Comparison of ENCODE assay signal across 2 mouse cellular contexts in genomic region chr8:121848495-121848894, GRCm38 (mm10).
TF ChIP-seq lines count a peak whose summit lies in the region.

No protein-coding gene starts in this region.

TF ChIP-seq in CH12.LX, 34 proteins besides CTCF, POLR2A, EP300 and RAD21 (continued from another document):
- TF ChIP-seq NRF1 (IDR thresholded peaks at IDR 0.05; ENCODE audit: low read depth, low read length), result no peak; the same call in 1 of the 2 replicates
- 0 out of 2 replicates have a peak, but pooled peaks have one; percentile 7 for TF ChIP-seq E2F4 (IDR thresholded peaks at IDR 0.05; ENCODE audit: insufficient replicate concordance, low read depth, low read length)
- TF ChIP-seq MAZ (IDR thresholded peaks at IDR 0.05; ENCODE audit: low read depth, low read length), result no peak; the same call in none of the 2 replicates
- TF ChIP-seq USF1 (IDR thresholded peaks at IDR 0.05; ENCODE audit: low read depth, low read length), result no peak
- peak; percentile 94 for TF ChIP-seq RCOR1 (conservative IDR thresholded peaks at IDR 0.05; ENCODE audit: low read depth, low read length)
- TF ChIP-seq JUN (IDR thresholded peaks at IDR 0.05; ENCODE audit: insufficient read depth, low read depth, low read length), result peak; percentile 46; the same call in 1 of the 2 replicates
- TF ChIP-seq ZC3H11A (IDR thresholded peaks at IDR 0.05; ENCODE audit: low read depth, low read length), result no peak
- peak; percentile 98 for TF ChIP-seq ETS1 (conservative IDR thresholded peaks at IDR 0.05; ENCODE audit: low read depth, low read length)
- peak; percentile 76; the same call in 1 of the 2 replicates for TF ChIP-seq UBTF (IDR thresholded peaks at IDR 0.05; ENCODE audit: low read depth, low read length)
- peak; percentile 71; the same call in 1 of the 2 replicates for TF ChIP-seq MAX (IDR thresholded peaks at IDR 0.05; ENCODE audit: low read length)
- no peak; the same call in 1 of the 2 replicates for TF ChIP-seq POLR2AphosphoS2 (IDR thresholded peaks at IDR 0.05; ENCODE audit: low read depth, low read length)
- no peak; the same call in 1 of the 2 replicates for TF ChIP-seq TBP (conservative IDR thresholded peaks at IDR 0.05; ENCODE audit: low read depth, low read length)
- peak; percentile 34 for TF ChIP-seq SMC3 (IDR thresholded peaks at IDR 0.05; ENCODE audit: low read depth, low read length)
- peak; percentile 59 for TF ChIP-seq CHD2 (IDR thresholded peaks at IDR 0.05; ENCODE audit: low read length)
- TF ChIP-seq BHLHE40 (IDR thresholded peaks at IDR 0.05; ENCODE audit: low read depth, low read length), result peak; percentile 96
- TF ChIP-seq PAX5 (IDR thresholded peaks at IDR 0.05; ENCODE audit: low read length), result no peak
- TF ChIP-seq USF2 (conservative IDR thresholded peaks at IDR 0.05; ENCODE audit: low read depth, low read length), result no peak
- TF ChIP-seq ELF1 (IDR thresholded peaks at IDR 0.05; ENCODE audit: low read depth, low read length), result peak; percentile 75
- no peak; the same call in 1 of the 2 replicates for TF ChIP-seq CHD1 (IDR thresholded peaks at IDR 0.05; ENCODE audit: low read depth, low read length)
- peak; percentile 71 for TF ChIP-seq MXI1 (IDR thresholded peaks at IDR 0.05; ENCODE audit: low read depth, low read length)
- peak; percentile 50 for TF ChIP-seq HCFC1 (IDR thresholded peaks at IDR 0.05; ENCODE audit: low read depth, low read length)
- TF ChIP-seq MYC (IDR thresholded peaks at IDR 0.05; ENCODE audit: low read depth, low read length), result peak; percentile 77
- no peak for TF ChIP-seq GABPA (IDR thresholded peaks at IDR 0.05; ENCODE audit: insufficient replicate concordance, low read depth, low read length)
- peak; percentile 95 for TF ChIP-seq IRF4 (IDR thresholded peaks at IDR 0.05; ENCODE audit: low read depth, low read length)
- TF ChIP-seq ZKSCAN1 (IDR thresholded peaks at IDR 0.05; ENCODE audit: borderline replicate concordance, low read depth, low read length), result no peak
- peak; percentile 84; the same call in 1 of the 2 replicates for TF ChIP-seq SIN3A (IDR thresholded peaks at IDR 0.05; ENCODE audit: low read length)
- no peak; the same call in 1 of the 2 replicates for TF ChIP-seq MEF2A (IDR thresholded peaks at IDR 0.05; ENCODE audit: borderline replicate concordance, low read depth, low read length)
- 0 out of 2 replicates have a peak, but pooled peaks have one; percentile 48 for TF ChIP-seq ZMIZ1 (IDR thresholded peaks at IDR 0.05; ENCODE audit: low read depth, low read length)
- peak; percentile 98 for TF ChIP-seq TCF12 (IDR thresholded peaks at IDR 0.05; ENCODE audit: low read depth, low read length)
- TF ChIP-seq NELFE (IDR thresholded peaks at IDR 0.05; ENCODE audit: low read depth, low read length), result peak; percentile 41; the same call in 1 of the 2 replicates
- no peak for TF ChIP-seq ZNF384 (IDR thresholded peaks at IDR 0.05; ENCODE audit: low read depth, low read length)
- 0 out of 2 replicates have a peak, but pooled peaks have one; percentile 65 for TF ChIP-seq KAT2A (IDR thresholded peaks at IDR 0.05; ENCODE audit: insufficient replicate concordance, low read length)

TF ChIP-seq in myocyte, 11 proteins besides CTCF, POLR2A, EP300 and RAD21 (continued from another document):
- peak in 1 of 3 experiments; percentile 26 for TF ChIP-seq MYOG (IDR thresholded peaks at IDR 0.05; ENCODE audit: control insufficient read depth in 1 of 3, insufficient read depth in 1 of 3, insufficient read length in 2 of 3, low read depth in 2 of 3)
- TF ChIP-seq MYOD1 (IDR thresholded peaks at IDR 0.05; ENCODE audit: control insufficient read depth in 1 of 3, insufficient read length in 2 of 3, low read depth in 2 of 3), result no peak
- no peak for TF ChIP-seq MAX (IDR thresholded peaks at IDR 0.05; ENCODE audit: low read depth)
- no peak for TF ChIP-seq POLR2AphosphoS2 (IDR thresholded peaks at IDR 0.05; ENCODE audit: insufficient read length, low read depth)
- no peak for TF ChIP-seq TCF12 (IDR thresholded peaks at IDR 0.05; ENCODE audit: insufficient read depth, poor library complexity, severe bottlenecking)
- TF ChIP-seq E2F4 (IDR thresholded peaks at IDR 0.05; ENCODE audit: insufficient read depth), result no peak
- TF ChIP-seq TCF3 (IDR thresholded peaks at IDR 0.05; ENCODE audit: insufficient read length, low read depth), result no peak
TF ChIP-seq in myocyte: peak in this region for 2.
